Comparison of ENCODE assay signal across 29 mouse cellular contexts in genomic region chr14:46848063-46848590, GRCm38 (mm10). TPM values are rescaled to one million over a fixed set of nuclear protein-coding genes. Genes with fewer than 3 reads are reported as not detected.
DNase-seq lines count a peak whose midpoint lies in the region; ATAC-seq and TF ChIP-seq lines count a peak whose summit lies in the region.
"Had no signal": no experiment of that assay in that cellular context is flagged by ENCODE, and none has a peak within 500 bp of the region (broad histone marks: within the 10 kb centered on the region; RNA-seq: fewer than 3 reads in every experiment).

No protein-coding gene starts in this region.

- no peaks in the 10 kb centered on the region for H3K79me2 ChIP-seq in heart, adult 2 months (replicated peaks; ENCODE audit: control insufficient read depth, insufficient read depth, low read length)
- no peaks in the 10 kb centered on the region for H3K79me2 ChIP-seq in liver, adult 2 months (ENCODE audit: control insufficient read depth, insufficient read depth, low read length)

- WGBS in heart, adult 2 months, result 85% methylated on average over 4 of the region's 4 CpGs
- 75% methylated on average over 4 of the region's 4 CpGs for WGBS in kidney, embryonic 14.5 days
- 30% methylated on average over 4 of the region's 4 CpGs for WGBS in liver, adult 2 months
- WGBS in liver, postnatal 0 days (ENCODE audit: insufficient replicate concordance), result 83% methylated on average over 4 of the region's 4 CpGs

- no peak for ATAC-seq in kidney, embryonic 14.5 days (ENCODE audit: low FRiP score, low TSS enrichment)
- ATAC-seq in liver, postnatal 0 days, result no peak
- ATAC-seq: activated CD4-positive, CD25-positive, alpha-beta regulatory T cell, adult 4 months; forebrain, embryonic 15.5 days; hindbrain, embryonic 16.5 days had no signal

- DNase-seq in heart, adult 11 months, result peak; percentile 55
- no peak for DNase-seq in heart, adult 2 months
- DNase-seq in kidney, adult 18-20 months, result peak; percentile 11
- peak; percentile 92 for DNase-seq in liver, adult 2 months (ENCODE audit: extremely low read depth, low read depth, low spot score)
- DNase-seq in liver, postnatal 0 days, result no peak
- DNase-seq: adrenal gland, adult 8-10 months; adrenal gland, postnatal 25 days; cerebellum, adult 11-12 months; cerebellum, adult 8-10 months; cerebellum, postnatal 10 days; cerebellum, postnatal 36 days; embryo, embryonic 11 days; gastrocnemius, postnatal 10 days; gastrocnemius, postnatal 36 days; heart, postnatal 10 days; heart, postnatal 36 days had no signal

- H3K9me3 ChIP-seq in kidney, embryonic 14.5 days (ENCODE audit: control insufficient read depth, low read length), result no peaks in the 10 kb centered on the region
- no peaks in the 10 kb centered on the region for H3K9me3 ChIP-seq in liver, postnatal 0 days (ENCODE audit: low read length)
- H3K9me3 ChIP-seq: embryonic facial prominence, embryonic 10.5 days; embryonic facial prominence, embryonic 13.5 days; forebrain, embryonic 12.5 days; forebrain, embryonic 15.5 days; heart, embryonic 12.5 days; heart, embryonic 15.5 days; hindbrain, embryonic 10.5 days; hindbrain, embryonic 13.5 days had no signal

- no peaks in the 10 kb centered on the region for H3K36me3 ChIP-seq in heart, adult 2 months (ENCODE audit: control insufficient read depth, insufficient read depth, low read length)
- H3K36me3 ChIP-seq in kidney, embryonic 14.5 days (ENCODE audit: control insufficient read depth, insufficient read depth, low read length), result no peaks in the 10 kb centered on the region; the same call in 1 of the 2 replicates
- peaks cover 13% of the 10 kb centered on the region for H3K36me3 ChIP-seq in liver, adult 2 months (ENCODE audit: control insufficient read depth, insufficient read depth, low read length)
- H3K36me3 ChIP-seq in liver, postnatal 0 days (replicated peaks; ENCODE audit: insufficient read depth, low read length), result peaks cover 20% of the 10 kb centered on the region
- H3K36me3 ChIP-seq: forebrain, embryonic 15.5 days had no signal

- TF ChIP-seq EP300 in heart, adult 2 months (IDR thresholded peaks at IDR 0.05; ENCODE audit: insufficient read depth, low read depth, low read length), result no peak
- no peak for TF ChIP-seq EP300 in liver, postnatal 0 days (IDR thresholded peaks at IDR 0.05; ENCODE audit: low read depth)

- H3K27me3 ChIP-seq in heart, adult 2 months (ENCODE audit: control insufficient read depth, insufficient read depth, low read length), result no peaks in the 10 kb centered on the region
- no peaks in the 10 kb centered on the region for H3K27me3 ChIP-seq in kidney, embryonic 14.5 days (ENCODE audit: control insufficient read depth, insufficient read depth, low read length)
- H3K27me3 ChIP-seq in liver, adult 2 months (ENCODE audit: control insufficient read depth, insufficient read depth, low read length), result no peaks in the 10 kb centered on the region
- no peaks in the 10 kb centered on the region for H3K27me3 ChIP-seq in liver, postnatal 0 days (ENCODE audit: insufficient read depth, low read length)
- H3K27me3 ChIP-seq: embryonic facial prominence, embryonic 13.5 days; forebrain, embryonic 12.5 days; forebrain, embryonic 15.5 days; heart, embryonic 12.5 days; heart, embryonic 15.5 days; hindbrain, embryonic 13.5 days had no signal

- no peak for TF ChIP-seq CTCF in heart, adult 2 months (IDR thresholded peaks at IDR 0.05)
- TF ChIP-seq CTCF in liver, adult 2 months (IDR thresholded peaks at IDR 0.05; ENCODE audit: low read depth, low read length), result no peak
- no peak for TF ChIP-seq CTCF in liver, postnatal 0 days (IDR thresholded peaks at IDR 0.05; ENCODE audit: low read depth)

- no peak for TF ChIP-seq POLR2A in heart, adult 2 months (IDR thresholded peaks at IDR 0.05; ENCODE audit: insufficient read depth, low read depth, low read length)
- TF ChIP-seq POLR2A in liver, adult 2 months (IDR thresholded peaks at IDR 0.05; ENCODE audit: extremely low read depth, insufficient read depth, low read length), result no peak

- H3K4me3 ChIP-seq in heart, adult 2 months, result no peak overlapping the region
- no peak overlapping the region for H3K4me3 ChIP-seq in kidney, embryonic 14.5 days (ENCODE audit: low read length)
- no peak overlapping the region for H3K4me3 ChIP-seq in liver, adult 2 months (ENCODE audit: insufficient read depth, low read depth, low read length)
- H3K4me3 ChIP-seq in liver, postnatal 0 days (ENCODE audit: low read depth, low read length), result no peak overlapping the region
- H3K4me3 ChIP-seq: embryonic facial prominence, embryonic 10.5 days; embryonic facial prominence, embryonic 13.5 days; erythroblast, embryonic 14.5 days; forebrain, embryonic 12.5 days; forebrain, embryonic 15.5 days; heart, embryonic 12.5 days; heart, embryonic 15.5 days; hindbrain, embryonic 10.5 days; hindbrain, embryonic 13.5 days had no signal

- no peaks in the 10 kb centered on the region for H3K4me1 ChIP-seq in heart, adult 2 months (ENCODE audit: control insufficient read depth, insufficient read depth, low read length)
- H3K4me1 ChIP-seq in kidney, embryonic 14.5 days (ENCODE audit: control insufficient read depth, insufficient read depth, low read length), result no peaks in the 10 kb centered on the region
- H3K4me1 ChIP-seq in liver, adult 2 months (ENCODE audit: control insufficient read depth, insufficient read depth, low read length), result peaks cover 2% of the 10 kb centered on the region; the same call in 1 of the 2 replicates
- H3K4me1 ChIP-seq in liver, postnatal 0 days (ENCODE audit: insufficient read depth), result no peaks in the 10 kb centered on the region
- H3K4me1 ChIP-seq: embryonic facial prominence, embryonic 10.5 days; embryonic facial prominence, embryonic 13.5 days; forebrain, embryonic 12.5 days; forebrain, embryonic 15.5 days; heart, embryonic 15.5 days; hindbrain, embryonic 10.5 days; hindbrain, embryonic 13.5 days had no signal

- H3K4me2 ChIP-seq in kidney, embryonic 14.5 days (replicated peaks; ENCODE audit: low read depth, low read length), result no peak overlapping the region
- H3K4me2 ChIP-seq in liver, postnatal 0 days (ENCODE audit: low read depth, low read length), result no peak overlapping the region
- H3K4me2 ChIP-seq: embryonic facial prominence, embryonic 13.5 days; forebrain, embryonic 12.5 days; forebrain, embryonic 15.5 days; heart, embryonic 12.5 days; heart, embryonic 15.5 days; hindbrain, embryonic 13.5 days had no signal

- H3K27ac ChIP-seq in heart, adult 2 months, result no peak overlapping the region
- H3K27ac ChIP-seq in kidney, embryonic 14.5 days (ENCODE audit: low read depth, low read length), result no peak overlapping the region
- H3K27ac ChIP-seq in liver, adult 2 months (replicated peaks; ENCODE audit: insufficient read depth, low read depth, low read length), result no peak overlapping the region
- no peak overlapping the region for H3K27ac ChIP-seq in liver, postnatal 0 days (ENCODE audit: low read depth)
- H3K27ac ChIP-seq: embryonic facial prominence, embryonic 10.5 days; embryonic facial prominence, embryonic 13.5 days; forebrain, embryonic 12.5 days; forebrain, embryonic 15.5 days; heart, embryonic 15.5 days; hindbrain, embryonic 10.5 days; hindbrain, embryonic 13.5 days had no signal

- no peak overlapping the region for H3K9ac ChIP-seq in heart, adult 2 months (ENCODE audit: low read depth, low read length)
- no peak overlapping the region for H3K9ac ChIP-seq in kidney, embryonic 14.5 days (ENCODE audit: low read depth, low read length)
- H3K9ac ChIP-seq in liver, adult 2 months (ENCODE audit: low read depth, low read length), result no peak overlapping the region
- H3K9ac ChIP-seq in liver, postnatal 0 days (replicated peaks), result no peak overlapping the region
- H3K9ac ChIP-seq: embryonic facial prominence, embryonic 13.5 days; forebrain, embryonic 12.5 days; forebrain, embryonic 15.5 days; heart, embryonic 12.5 days; heart, embryonic 15.5 days; hindbrain, embryonic 13.5 days had no signal

- intact Hi-C loops in heart, adult 2 months (cut with DNase I), result no loop called here

RNA-seq across cellular contexts. Expression of gene Cgrrf1, which starts 16.2 kb away (rescaled TPM):
- 10 to 100 TPM; 33.5 to 38.5 TPM for total RNA-seq in heart, adult 2 months (2021)
- 20.6 and 30.0 TPM in 2 replicates for polyA plus RNA-seq in heart, adult 2 months (2012; rRNA removed)
- polyA plus RNA-seq in kidney, embryonic 14.5 days (2014; fragmentation: Nextera tagmentation; extraction: Ambion mirVana), result 30.6 and 38.6 TPM in 2 replicates
- total RNA-seq in liver, adult 2 months (2014; rRNA removed), result 54.1 and 63.8 TPM in 2 replicates
- polyA plus RNA-seq in liver, adult 2 months (2012; rRNA removed), result 27.8 and 32.1 TPM in 2 replicates
- polyA plus RNA-seq in liver, postnatal 0 days (2015; fragmentation: Nextera tagmentation; extraction: Ambion mirVana), result 34.8 and 35.2 TPM in 2 replicates

RNA-seq across cellular contexts. Expression of gene Gmfb, which starts 26.1 kb away (rescaled TPM):
- total RNA-seq in heart, adult 2 months (2021), result 10 to 100 TPM; 27.4 to 33.8 TPM
- 7.5 and 17.2 TPM in 2 replicates for polyA plus RNA-seq in heart, adult 2 months (2012; rRNA removed)
- 53.8 and 89.9 TPM in 2 replicates for polyA plus RNA-seq in kidney, embryonic 14.5 days (2014; fragmentation: Nextera tagmentation; extraction: Ambion mirVana)
- total RNA-seq in liver, adult 2 months (2014; rRNA removed), result 24.4 and 27.2 TPM in 2 replicates
- polyA plus RNA-seq in liver, adult 2 months (2012; rRNA removed), result 3.6 and 4.2 TPM in 2 replicates
- polyA plus RNA-seq in liver, postnatal 0 days (2015; fragmentation: Nextera tagmentation; extraction: Ambion mirVana), result 30.0 and 30.3 TPM in 2 replicates

RNA-seq across cellular contexts. Expression of gene Samd4, which starts 34.5 kb away (rescaled TPM):
- 10 to 100 TPM; 51.7 to 62.3 TPM for total RNA-seq in heart, adult 2 months (2021)
- polyA plus RNA-seq in heart, adult 2 months (2012; rRNA removed), result 23.8 and 40.6 TPM in 2 replicates
- polyA plus RNA-seq in kidney, embryonic 14.5 days (2014; fragmentation: Nextera tagmentation; extraction: Ambion mirVana), result 2.6 and 2.9 TPM in 2 replicates
- 1.6 and 3.0 TPM in 2 replicates for total RNA-seq in liver, adult 2 months (2014; rRNA removed)
- polyA plus RNA-seq in liver, adult 2 months (2012; rRNA removed), result 0.77 and 1.6 TPM in 2 replicates
- 0.34 and 0.45 TPM in 2 replicates for polyA plus RNA-seq in liver, postnatal 0 days (2015; fragmentation: Nextera tagmentation; extraction: Ambion mirVana)
- total RNA-seq: granulocyte monocyte progenitor cell, adult 5-6 weeks had no signal

RNA-seq across cellular contexts. Expression of gene Cnih1, which starts 59.9 kb away (rescaled TPM):
- total RNA-seq in heart, adult 2 months (2021), result 10 to 100 TPM; 48.7 TPM
- polyA plus RNA-seq in heart, adult 2 months (2012; rRNA removed), result 52.2 and 70.4 TPM in 2 replicates
- polyA plus RNA-seq in kidney, embryonic 14.5 days (2014; fragmentation: Nextera tagmentation; extraction: Ambion mirVana), result 206 and 209 TPM in 2 replicates
- total RNA-seq in liver, adult 2 months (2014; rRNA removed), result 51.8 and 55.7 TPM in 2 replicates
- polyA plus RNA-seq in liver, adult 2 months (2012; rRNA removed), result 69.5 and 83.3 TPM in 2 replicates
- polyA plus RNA-seq in liver, postnatal 0 days (2015; fragmentation: Nextera tagmentation; extraction: Ambion mirVana), result 86.8 and 90.7 TPM in 2 replicates

Comparison
In these comparisons a context has a peak if more than half of its experiments do, and no peak if none do; other contexts are left out.
1. DNase-seq: peak in heart, adult 11 months (single experiment), kidney, adult 18-20 months (single experiment) and liver, adult 2 months (single experiment); none in heart, adult 2 months (0 of 2) and liver, postnatal 0 days (single experiment).